18 mouse cellular contexts compared by ENCODE assay signal in the genomic region with DNA sequence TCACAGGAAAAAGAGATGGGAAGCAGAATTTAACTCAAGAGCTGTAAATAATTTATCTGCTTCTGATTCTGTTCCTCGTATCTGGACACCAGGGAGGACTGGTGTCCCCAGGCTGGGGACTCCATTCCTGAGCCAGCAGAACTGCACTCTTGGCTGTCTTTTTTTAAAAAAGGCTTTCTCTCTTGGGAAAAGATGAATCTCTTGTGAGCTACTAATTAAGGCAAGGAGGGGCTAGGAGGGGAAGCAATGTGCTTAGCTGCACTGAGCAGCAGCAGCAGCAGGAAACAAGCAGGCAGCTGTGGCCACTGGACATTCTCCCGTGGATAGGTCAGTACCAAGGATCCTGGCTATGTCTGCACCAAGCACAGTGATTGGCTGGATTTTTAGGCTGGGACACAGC.
"Had no signal": no experiment of that assay in that cellular context is flagged by ENCODE, and none has a peak within 500 bp of the region (broad histone marks: within the 10 kb centered on the region; RNA-seq: fewer than 3 reads in every experiment).

No protein-coding gene starts in this region.

- DNase-seq: lung, adult 18-20 months; lung, postnatal 10 days; lung, postnatal 4 days; midbrain, embryonic 14.5 days; retina, postnatal 1 day; right cerebral cortex, adult 18-20 months; right cerebral cortex, postnatal 25 days; right cerebral cortex, postnatal 4 days; spleen, adult 18-20 months; thymus, adult 18-20 months; thymus, postnatal 14 days; thymus, postnatal 36 days had no signal

- H3K4me2 ChIP-seq: midbrain, embryonic 12.5 days; neural tube, embryonic 13.5 days; neural tube, embryonic 15.5 days had no signal

- H3K27ac ChIP-seq: midbrain, embryonic 10.5 days; midbrain, embryonic 12.5 days; neural tube, embryonic 13.5 days; neural tube, embryonic 15.5 days had no signal

- H3K36me3 ChIP-seq: midbrain, embryonic 10.5 days; midbrain, embryonic 12.5 days; neural tube, embryonic 13.5 days; neural tube, embryonic 15.5 days had no signal

- H3K4me3 ChIP-seq: midbrain, embryonic 10.5 days; midbrain, embryonic 12.5 days; myocyte; neural tube, embryonic 13.5 days; neural tube, embryonic 15.5 days had no signal

- H3K9me3 ChIP-seq: midbrain, embryonic 10.5 days; midbrain, embryonic 12.5 days; neural tube, embryonic 13.5 days; neural tube, embryonic 15.5 days had no signal

- H3K9ac ChIP-seq: midbrain, embryonic 12.5 days; neural tube, embryonic 13.5 days; neural tube, embryonic 15.5 days had no signal

- ATAC-seq: midbrain, embryonic 16.5 days had no signal
